Mouse (Mus musculus): ENCODE measurements around the gene Olfr575. TPM values are rescaled to one million over a fixed set of nuclear protein-coding genes. Genes with fewer than 3 reads are reported as not detected.

The Olfr575 gene
- not detected for total RNA-seq (2021)

- intact Hi-C loops (cut with DNase I) = no loop called here
- no peak for DNase-seq
Measured at GRCm38 (mm10) chr7:102958593-102958992, at the start of gene Olfr575. Gene Olfr575 (minus strand): TSS chr7:102958775.

- intact Hi-C loops (cut with DNase I) = no loop called here
- no peak for DNase-seq
Measured at GRCm38 (mm10) chr7:102989224-102989623, 30.6 kb upstream of the Olfr575 start, which contains the start of gene Olfr578. Gene Olfr578 (minus strand): TSS chr7:102989324.

GRCm38 (mm10) chr7:102975843-102976242 is 17.3 kb upstream of the Olfr575 start, which contains the start of gene Olfr577:
Gene Olfr577 (minus strand): TSS chr7:102975943.
- DNase-seq = no peak
- intact Hi-C loops (cut with DNase I) = no loop called here

- intact Hi-C loops (cut with DNase I) = no loop called here
- no peak for DNase-seq
Measured at GRCm38 (mm10) chr7:102974399-102974798, 15.8 kb upstream of the Olfr575 start.

- intact Hi-C loops (cut with DNase I) = no loop called here
- DNase-seq = no peak
Measured at GRCm38 (mm10) chr7:102962360-102962759, 3.8 kb upstream of the Olfr575 start, which contains the start of gene Olfr576. Gene Olfr576 (plus strand): TSS chr7:102962660.

GRCm38 (mm10) chr7:102958137-102958536 is 438 bp downstream of the Olfr575 start:
- intact Hi-C loops (cut with DNase I) = no loop called here
- no peak for DNase-seq

GRCm38 (mm10) chr7:102950732-102951131 is 7.8 kb downstream of the Olfr575 start:
- no peak for DNase-seq
- intact Hi-C loops (cut with DNase I) = no loop called here

- no peak for DNase-seq
- intact Hi-C loops (cut with DNase I) = no loop called here
Measured at GRCm38 (mm10) chr7:102948167-102948566, 10.4 kb downstream of the Olfr575 start, which contains the start of gene Olfr574. Gene Olfr574 (plus strand): TSS chr7:102948467.

GRCm38 (mm10) chr7:102943417-102943816 is 15.2 kb downstream of the Olfr575 start:
- DNase-seq = no peak
- intact Hi-C loops (cut with DNase I) = no loop called here

GRCm38 (mm10) chr7:102942475-102942874 is 16.1 kb downstream of the Olfr575 start, which contains the start of gene Olfr573-ps1:
Gene Olfr573-ps1 (minus strand): TSS chr7:102942575.
- intact Hi-C loops (cut with DNase I) = no loop called here
- no peak for DNase-seq

- intact Hi-C loops (cut with DNase I) = no loop called here
Measured at GRCm38 (mm10) chr7:102927105-102927504, 31.5 kb downstream of the Olfr575 start.

GRCm38 (mm10) chr7:102924109-102924508 is 34.5 kb downstream of the Olfr575 start, which contains the start of gene Olfr572:
Gene Olfr572 (plus strand): TSS chr7:102924409.
- DNase-seq = no peak
- intact Hi-C loops (cut with DNase I) = no loop called here

More at GRCm38 (mm10) chr7:102927105-102927504, 31.5 kb downstream of the Olfr575 start:
- DNase-seq = no peak

- no peak for DNase-seq
- intact Hi-C loops (cut with DNase I) = loop anchor here (1.0 to 10.0 kb wide), 4 partner anchors 165 to 406 kb away; partner anchors contain the start of genes Olfr556, Olfr557, Olfr560 and Olfr78
Measured at GRCm38 (mm10) chr7:102919632-102920031, 38.9 kb downstream of the Olfr575 start.

- no peak for DNase-seq
- intact Hi-C loops (cut with DNase I) = loop anchor here (10.0 kb wide), 2 partner anchors 162 to 222 kb away; partner anchors contain the start of genes Olfr557, Olfr560 and Olfr78
Measured at GRCm38 (mm10) chr7:102917032-102917875, 41.3 kb downstream of the Olfr575 start, which contains the start of gene Olfr571. Gene Olfr571 (minus strand): TSS chr7:102917536.

GRCm38 (mm10) chr7:102916405-102916804 is 42.2 kb downstream of the Olfr575 start:
- no peak for DNase-seq
- intact Hi-C loops (cut with DNase I) = loop anchor here (10.0 kb wide), 2 partner anchors 162 to 222 kb away; partner anchors contain the start of genes Olfr557, Olfr560 and Olfr78

- intact Hi-C loops (cut with DNase I) = loop anchor here (10.0 kb wide), 2 partner anchors 160 to 220 kb away; partner anchors contain the start of genes Olfr557, Olfr560 and Olfr78
Measured at GRCm38 (mm10) chr7:102915261-102915660, 43.3 kb downstream of the Olfr575 start.

More at GRCm38 (mm10) chr7:102915261-102915660, 43.3 kb downstream of the Olfr575 start:
- DNase-seq = no peak

Other genes starting within 250 kb of the Olfr575 start
- gene Olfr33, start 239.7 kb downstream of the Olfr575 start, total RNA-seq (2021) = not detected
- not detected for gene Olfr559, start 231.3 kb downstream of the Olfr575 start, total RNA-seq (2021)
- not detected for gene Olfr560, start 199.4 kb downstream of the Olfr575 start, total RNA-seq (2021)
- under 1 TPM; 0.28 to 0.68 TPM for gene Olfr78, start 199.3 kb downstream of the Olfr575 start, total RNA-seq (2021)
- not detected for gene Olfr561, start 187.6 kb downstream of the Olfr575 start, total RNA-seq (2021)
- not detected for gene Olfr564, start 155.3 kb downstream of the Olfr575 start, total RNA-seq (2021)
- gene Olfr566, start 100.0 kb downstream of the Olfr575 start, total RNA-seq (2021) = not detected
- gene Olfr568, start 81.7 kb downstream of the Olfr575 start, total RNA-seq (2021) = not detected
- not detected for gene Olfr569, start 67.9 kb downstream of the Olfr575 start, total RNA-seq (2021)
- gene Olfr570, start 64.2 kb downstream of the Olfr575 start, total RNA-seq (2021) = not detected
- not detected for gene Olfr571, start 41.2 kb downstream of the Olfr575 start, total RNA-seq (2021)
- gene Olfr572, start 34.4 kb downstream of the Olfr575 start, total RNA-seq (2021) = not detected
- not detected for gene Olfr573-ps1, start 16.2 kb downstream of the Olfr575 start, total RNA-seq (2021)
- gene Olfr574, start 10.3 kb downstream of the Olfr575 start, total RNA-seq (2021) = not detected
- gene Olfr576, start 3.9 kb upstream of the Olfr575 start, total RNA-seq (2021) = not detected
- gene Olfr577, start 17.2 kb upstream of the Olfr575 start, total RNA-seq (2021) = not detected
- not detected for gene Olfr578, start 30.5 kb upstream of the Olfr575 start, total RNA-seq (2021)
- not detected for gene Olfr582, start 79.2 kb upstream of the Olfr575 start, total RNA-seq (2021)
- not detected for gene Olfr583, start 92.5 kb upstream of the Olfr575 start, total RNA-seq (2021)
- not detected for gene Olfr584, start 123.1 kb upstream of the Olfr575 start, total RNA-seq (2021)
- not detected for gene Olfr585, start 138.9 kb upstream of the Olfr575 start, total RNA-seq (2021)
- gene Olfr586, start 166.9 kb upstream of the Olfr575 start, total RNA-seq (2021) = not detected
- not detected for gene Olfr588-ps1, start 182.1 kb upstream of the Olfr575 start, total RNA-seq (2021)
- not detected for gene Olfr589, start 197.6 kb upstream of the Olfr575 start, total RNA-seq (2021)
- gene Olfr591, start 219.6 kb upstream of the Olfr575 start, total RNA-seq (2021) = not detected
- not detected for gene Olfr592, start 226.0 kb upstream of the Olfr575 start, total RNA-seq (2021)